Mouse (Mus musculus) heart, postnatal 0 days (tissue): ENCODE results near the gene Sft2d2. TPM values are rescaled to one million over a fixed set of nuclear protein-coding genes. Genes with fewer than 3 reads are reported as not detected.

Source experiments
- ATAC-seq: fragments of 200-750 bp; cut with Nextera tagmentation; 2 replicates; pipeline ENCODE4 v1.8.0; 2017; ENCODE audit warnings: low read depth, moderate number of reproducible peaks, moderate library complexity; ENCODE audit not compliant: insufficient read depth
- DNase-seq: peaks from one replicate; pipeline ENCODE4 v3.0.0-alpha.2; 2016; ENCODE audit warnings: low spot score
- H3K27ac ChIP-seq: fragments of 300-500 bp; sonication (generic); 2 replicates; pipeline ENCODE4 v1.5.1; 2014; ENCODE audit warnings: low read depth, mild to moderate bottlenecking
- H3K27me3 ChIP-seq: fragments of 300-500 bp; sonication (generic); 2 replicates; pipeline ENCODE4 v1.6.1; 2014; ENCODE audit warnings: low read length, mixed read lengths; ENCODE audit not compliant: control insufficient read depth, insufficient read depth
- H3K36me3 ChIP-seq: fragments of 300-500 bp; sonication (generic); replicated peaks from 2 replicates; pipeline ENCODE4 v1.6.1; 2014; ENCODE audit warnings: low read length, mixed read lengths; ENCODE audit not compliant: control insufficient read depth, insufficient read depth
- H3K4me1 ChIP-seq: fragments of 300-500 bp; sonication (generic); 2 replicates; pipeline ENCODE4 v1.6.1; 2014; ENCODE audit warnings: antibody characterized with exemption; ENCODE audit not compliant: control insufficient read depth, insufficient read depth
- H3K4me2 ChIP-seq: fragments of 300-500 bp; sonication (generic); 2 replicates; pipeline ENCODE4 v1.6.1; 2014; ENCODE audit warnings: low read depth, mild to moderate bottlenecking, low read length, moderate library complexity
- H3K4me3 ChIP-seq: fragments of 300-500 bp; sonication (generic); 2 replicates; pipeline ENCODE4 v1.5.1; 2014; ENCODE audit warnings: low read depth, low read length
- H3K9ac ChIP-seq: fragments of 300-500 bp; sonication (generic); replicated peaks from 2 replicates; pipeline ENCODE4 v1.6.1; 2014; ENCODE audit warnings: low read depth, low read length, mixed read lengths
- H3K9me3 ChIP-seq: fragments of 300-500 bp; sonication (generic); replicated peaks from 2 replicates; pipeline ENCODE4 v1.6.1; 2016; ENCODE audit warnings: low read length; ENCODE audit not compliant: control insufficient read depth
- CTCF ChIP-seq: IDR thresholded peaks from 2 replicates; pipeline ENCODE4 v1.5.1; 2016; ENCODE audit warnings: antibody characterized with exemption, control low read depth, low read depth
- EP300 ChIP-seq: IDR thresholded peaks from 2 replicates; pipeline ENCODE4 v1.6.1; 2016; ENCODE audit warnings: antibody characterized with exemption, low read depth
- WGBS: fragments of 180-500 bp; shearing (Covaris S2); extraction: QIAGEN DNeasy Blood & Tissue Kit; methylation state at CpG from one replicate; pipeline ENCODE4 v1.1.7; 2014; 5-methylcytosine and 5-hydroxymethylcytosine counted together
- polyA plus RNA-seq: library from polyadenylated mRNA; unstranded; fragments of >200 nt; fragmentation: Nextera tagmentation; extraction: Ambion mirVana; gene quantifications from 2 replicates; pipeline ENCODE4 v1.2.1, GENCODE M21; 2015
- total RNA-seq: library from RNA; depleted of rRNA; stranded (reverse); fragments of >200 nt; gene quantifications from 2 replicates; pipeline ENCODE4 v1.2.3, GENCODE M21; 2014; ENCODE audit warnings: low replicate concordance

The Sft2d2 gene
- total and polyA plus RNA-seq, 2 experiments from 2014 or later = 11.6 to 21.2 TPM

DNA sequence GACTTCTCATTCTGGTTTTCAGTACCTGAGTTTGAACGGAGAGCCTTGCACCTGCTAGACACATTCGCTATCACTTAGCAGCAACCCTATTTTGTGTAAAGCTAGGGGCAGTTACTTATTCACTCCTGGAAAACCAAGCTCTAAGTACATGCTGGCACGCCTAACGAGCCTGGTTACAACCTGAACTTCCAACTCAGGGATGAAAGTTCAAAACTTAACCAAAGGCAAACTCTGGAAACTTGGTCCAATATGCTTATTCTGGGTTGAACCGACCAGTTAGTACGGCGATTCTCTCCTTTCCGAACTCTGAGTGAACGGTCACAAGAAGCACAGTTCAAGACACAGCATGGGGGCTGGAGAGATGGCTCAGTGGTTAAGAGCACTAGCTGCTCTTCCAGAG lies 35.3 kb upstream of the Sft2d2 start:
- peaks cover 26% of the 10 kb centered on the region for H3K36me3 ChIP-seq
- no peaks in the 10 kb centered on the region for H3K9me3 ChIP-seq
- H3K4me1 ChIP-seq = peaks cover 10% of the 10 kb centered on the region
- TF ChIP-seq CTCF (no peak), EP300 (no peak)
- WGBS = 94% methylated on average over 9 of the region's 9 CpGs
- no peak overlapping the region for H3K4me2 ChIP-seq
- DNase-seq (no peak), ATAC-seq (no peak)
- no peak overlapping the region for H3K9ac ChIP-seq
- H3K27me3 ChIP-seq = no peaks in the 10 kb centered on the region
- no peak overlapping the region for H3K4me3 ChIP-seq
- no peak overlapping the region for H3K27ac ChIP-seq

DNA sequence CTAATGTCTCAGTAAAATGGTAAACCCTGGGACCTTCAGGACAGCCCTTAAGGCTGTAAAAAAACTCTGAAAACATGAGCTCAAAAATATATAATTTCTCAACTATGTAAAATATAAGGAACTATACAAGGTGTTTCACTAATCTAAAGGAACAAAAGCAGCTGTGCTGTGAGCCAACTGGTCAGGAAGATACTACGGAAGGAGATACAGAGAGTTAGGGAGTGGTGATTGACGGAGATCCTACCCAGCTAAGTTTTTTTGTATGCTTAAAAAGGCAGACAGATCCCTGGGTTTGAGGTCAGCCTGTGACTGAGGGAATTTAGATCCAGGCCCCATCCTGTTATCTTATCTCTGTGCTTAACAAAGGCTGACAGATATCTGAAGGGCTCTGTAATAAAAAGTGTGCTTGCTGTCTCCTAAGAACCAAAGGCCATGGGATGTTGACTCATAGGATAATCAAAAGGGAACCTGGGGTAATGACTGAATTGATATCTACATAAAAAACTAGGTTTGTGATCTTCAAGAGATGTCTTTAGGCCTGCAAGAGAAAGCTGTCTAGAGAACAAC lies 22.9 kb upstream of the Sft2d2 start:
- TF ChIP-seq CTCF (no peak), EP300 (no peak)
- H3K27me3 ChIP-seq = no peaks in the 10 kb centered on the region
- H3K9me3 ChIP-seq = no peaks in the 10 kb centered on the region
- H3K4me3 ChIP-seq = no peak overlapping the region
- ATAC-seq (no peak), DNase-seq (no peak)
- 69% methylated on average over 2 of the region's 2 CpGs for WGBS
- H3K4me1 ChIP-seq = no peaks in the 10 kb centered on the region
- no peak overlapping the region for H3K9ac ChIP-seq
- H3K4me2 ChIP-seq = no peak overlapping the region
- peaks cover 74% of the 10 kb centered on the region for H3K36me3 ChIP-seq
- no peak overlapping the region for H3K27ac ChIP-seq

DNA sequence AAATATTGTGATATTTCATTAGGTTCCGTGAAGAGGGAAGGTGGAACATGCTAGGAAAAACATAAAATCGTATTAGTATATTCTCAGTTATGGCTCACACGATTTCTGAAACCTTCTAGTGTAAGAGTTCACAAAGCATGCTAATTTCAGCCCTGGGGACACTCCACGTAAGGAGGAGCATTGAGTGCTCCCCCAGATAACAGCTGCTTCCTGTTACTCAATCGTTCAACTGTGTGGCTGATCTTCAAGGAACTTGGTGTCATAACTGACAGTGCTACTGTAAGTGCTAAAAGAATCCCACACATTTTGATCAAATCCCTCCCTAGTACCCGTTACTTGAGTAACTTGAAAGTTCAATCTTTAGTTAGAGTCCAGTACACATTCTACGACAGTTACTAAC lies 21.6 kb upstream of the Sft2d2 start:
- Histone ChIP-seq H3K4me2 (no peak overlapping the region), H3K36me3 (peaks cover 64% of the 10 kb centered on the region), H3K9ac (no peak overlapping the region), H3K27me3 (no peaks in the 10 kb centered on the region), H3K9me3 (no peaks in the 10 kb centered on the region), H3K4me1 (no peaks in the 10 kb centered on the region), H3K27ac (no peak overlapping the region), H3K4me3 (no peak overlapping the region)
- ATAC-seq (no peak), DNase-seq (no peak)
- 66% methylated on average over 7 of the region's 7 CpGs for WGBS
- no peak for TF ChIP-seq CTCF
- TF ChIP-seq EP300 = no peak

DNA sequence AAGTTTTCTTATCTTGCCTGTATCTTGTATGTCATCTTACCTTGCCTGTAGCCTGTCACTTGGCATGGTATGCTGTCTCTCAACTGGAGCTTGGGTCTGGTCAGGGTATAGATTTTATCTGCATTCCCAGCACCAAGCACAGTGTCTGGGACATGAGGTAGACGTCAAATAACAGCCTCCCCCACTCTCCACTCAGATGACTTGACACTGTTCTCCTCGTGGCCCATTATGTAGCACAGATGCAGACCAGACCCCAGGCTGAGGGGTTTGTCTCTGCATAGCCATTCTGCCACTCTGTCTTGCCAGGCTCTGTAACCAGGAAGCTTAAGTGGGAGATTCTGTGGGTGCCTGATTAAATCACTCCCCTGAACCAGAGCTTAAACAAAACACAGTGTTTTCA lies 11.4 kb upstream of the Sft2d2 start:
- H3K4me1 ChIP-seq = no peaks in the 10 kb centered on the region
- H3K9ac ChIP-seq = no peak overlapping the region
- no peaks in the 10 kb centered on the region for H3K27me3 ChIP-seq
- H3K27ac ChIP-seq = no peak overlapping the region
- H3K4me3 ChIP-seq = no peak overlapping the region
- no peak for DNase-seq
- no peak for TF ChIP-seq EP300
- no peak for ATAC-seq
- H3K36me3 ChIP-seq = no peaks in the 10 kb centered on the region
- H3K4me2 ChIP-seq = no peak overlapping the region
- 5% methylated on average over 2 of the region's 2 CpGs for WGBS
- H3K9me3 ChIP-seq = no peaks in the 10 kb centered on the region

DNA sequence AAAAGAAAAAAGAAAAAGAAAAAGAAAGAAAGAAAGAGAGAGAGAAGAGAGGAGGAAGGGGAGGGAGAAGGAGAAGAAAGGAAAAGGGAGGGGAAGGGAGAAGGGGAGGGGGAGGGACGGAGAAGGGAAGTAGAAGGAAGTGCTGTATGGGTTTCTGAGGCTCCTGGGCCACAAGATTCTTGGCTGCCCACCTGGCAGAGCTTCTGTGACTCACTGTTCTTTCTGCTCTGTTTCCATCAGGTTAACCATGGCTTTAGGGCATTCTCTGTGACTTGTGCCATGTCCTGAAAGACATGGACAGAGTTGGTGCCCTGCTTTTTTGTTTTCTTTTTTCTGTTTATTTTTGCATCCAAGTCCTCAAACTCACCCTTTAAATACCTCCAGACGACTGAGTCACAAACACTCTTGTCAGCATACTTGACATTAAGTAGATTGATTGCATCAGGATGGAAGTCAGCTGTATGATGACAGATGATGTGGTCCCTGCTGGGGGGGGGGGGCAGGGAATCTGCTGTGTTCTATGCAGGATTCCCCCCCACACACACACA lies 9.3 kb upstream of the Sft2d2 start:
- TF ChIP-seq CTCF (no peak), EP300 (no peak)
- H3K27me3 ChIP-seq = no peaks in the 10 kb centered on the region
- H3K4me2 ChIP-seq = no peak overlapping the region
- no peak overlapping the region for H3K9ac ChIP-seq
- no peaks in the 10 kb centered on the region for H3K4me1 ChIP-seq
- 36% methylated on average over 2 of the region's 2 CpGs for WGBS
- DNase-seq (no peak), ATAC-seq (no peak)
- H3K36me3 ChIP-seq = no peaks in the 10 kb centered on the region
- no peak overlapping the region for H3K27ac ChIP-seq
- no peak overlapping the region for H3K4me3 ChIP-seq
- H3K9me3 ChIP-seq = no peaks in the 10 kb centered on the region

DNA sequence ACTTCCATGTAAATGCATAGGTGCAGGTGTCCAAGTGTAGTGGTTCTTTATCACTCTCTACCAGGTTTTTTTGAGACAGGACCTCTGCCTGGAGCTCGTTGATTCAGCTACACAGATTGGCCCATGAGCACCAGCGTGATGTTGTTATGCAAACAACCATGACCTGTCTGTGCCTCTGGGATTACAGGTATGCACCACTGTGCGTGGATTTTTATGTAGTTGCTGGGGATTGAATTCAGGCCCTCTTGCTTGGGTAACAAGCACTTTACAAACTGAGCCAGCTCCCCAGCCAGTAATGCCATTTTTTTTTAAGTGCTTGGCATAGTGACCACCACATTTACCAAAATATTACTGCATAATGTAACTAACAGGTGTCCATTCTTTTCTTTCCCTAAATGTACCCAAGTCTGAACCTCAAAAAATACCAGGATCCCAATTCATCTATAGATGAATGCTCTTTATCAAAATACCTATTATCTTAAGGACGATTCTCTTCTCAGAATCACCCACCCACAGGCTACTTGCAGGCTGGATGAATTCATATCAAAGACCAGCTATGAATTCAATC lies 7.3 kb upstream of the Sft2d2 start:
- H3K4me1 ChIP-seq = no peaks in the 10 kb centered on the region
- no peak overlapping the region for H3K4me2 ChIP-seq
- H3K27me3 ChIP-seq = no peaks in the 10 kb centered on the region
- ATAC-seq (no peak), DNase-seq (no peak)
- 73% methylated on average over 4 of the region's 4 CpGs for WGBS
- H3K36me3 ChIP-seq = no peaks in the 10 kb centered on the region
- H3K9me3 ChIP-seq = no peaks in the 10 kb centered on the region
- no peak overlapping the region for H3K27ac ChIP-seq
- no peak overlapping the region for H3K9ac ChIP-seq
- TF ChIP-seq EP300 (no peak), CTCF (no peak)
- no peak overlapping the region for H3K4me3 ChIP-seq
